In genomic region chr10:104210268-104210990, GRCm38 (mm10) we compare ENCODE assay signal across 20 mouse cellular contexts. TPM values are rescaled to one million over a fixed set of nuclear protein-coding genes. Genes with fewer than 3 reads are reported as not detected.
"Had no signal": no experiment of that assay in that cellular context is flagged by ENCODE, and none has a peak within 500 bp of the region (broad histone marks: within the 10 kb centered on the region; RNA-seq: fewer than 3 reads in every experiment).

No protein-coding gene starts in this region.

- H3K9me3 ChIP-seq: limb, embryonic 12.5 days; liver, embryonic 13.5 days; lung, embryonic 15.5 days; midbrain, embryonic 15.5 days; neural tube, embryonic 12.5 days had no signal

- H3K4me2 ChIP-seq: limb, embryonic 12.5 days; liver, embryonic 13.5 days; lung, embryonic 15.5 days; midbrain, embryonic 11.5 days; midbrain, embryonic 15.5 days; neural tube, embryonic 12.5 days had no signal

- H3K9ac ChIP-seq: limb, embryonic 12.5 days; liver, embryonic 13.5 days; liver, postnatal 0 days; lung, embryonic 15.5 days; midbrain, embryonic 15.5 days; neural tube, embryonic 12.5 days had no signal

- H3K4me1 ChIP-seq: limb, embryonic 12.5 days; liver, embryonic 13.5 days; lung, embryonic 15.5 days; megakaryocyte, embryonic 14.5 days; midbrain, embryonic 15.5 days; neural tube, embryonic 12.5 days had no signal

- H3K27ac ChIP-seq: limb, embryonic 12.5 days; liver, embryonic 13.5 days; lung, embryonic 15.5 days; macrophage; midbrain, embryonic 15.5 days; neural tube, embryonic 12.5 days; stomach, postnatal 0 days had no signal

- DNase-seq: kidney, postnatal 10 days; kidney, postnatal 4 days; liver; liver, embryonic 13.5 days; liver, postnatal 0 days; lung, postnatal 14 days; thymus, adult 18-20 months; thymus, postnatal 25 days had no signal

- ATAC-seq: liver, postnatal 0 days; midbrain, embryonic 15.5 days had no signal

- H3K36me3 ChIP-seq: limb, embryonic 12.5 days; liver, embryonic 13.5 days; lung, embryonic 15.5 days; midbrain, embryonic 15.5 days; neural tube, embryonic 12.5 days had no signal

- H3K27me3 ChIP-seq: limb, embryonic 12.5 days; liver, embryonic 13.5 days; lung, embryonic 15.5 days; megakaryocyte, embryonic 14.5 days; midbrain, embryonic 15.5 days; neural tube, embryonic 12.5 days had no signal

- H3K4me3 ChIP-seq: limb, embryonic 12.5 days; liver, embryonic 13.5 days; lung, embryonic 15.5 days; megakaryocyte, embryonic 14.5 days; midbrain, embryonic 15.5 days; neural tube, embryonic 12.5 days had no signal

RNA-seq across cellular contexts. Expression of gene Gm4340, which starts 16.6 kb away (rescaled TPM):
- total RNA-seq: left cerebral cortex, postnatal 36 days; monocyte, adult 5-6 weeks; neutrophil, adult 5-6 weeks had no signal
- polyA plus RNA-seq: limb, embryonic 12.5 days; liver, embryonic 13.5 days; liver, postnatal 0 days; lung, embryonic 15.5 days; macrophage; midbrain, embryonic 11.5 days; midbrain, embryonic 15.5 days; neural tube, embryonic 12.5 days; stomach, postnatal 0 days; urinary bladder, adult 2 months had no signal

RNA-seq across cellular contexts. Expression of gene Gm20765, which starts 25.1 kb away (rescaled TPM):
- total RNA-seq: left cerebral cortex, postnatal 36 days; monocyte, adult 5-6 weeks; neutrophil, adult 5-6 weeks had no signal
- polyA plus RNA-seq: limb, embryonic 12.5 days; liver, embryonic 13.5 days; liver, postnatal 0 days; lung, embryonic 15.5 days; macrophage; midbrain, embryonic 11.5 days; midbrain, embryonic 15.5 days; neural tube, embryonic 12.5 days; stomach, postnatal 0 days; urinary bladder, adult 2 months had no signal

RNA-seq across cellular contexts. Expression of gene Gm21312, which starts 33.6 kb away (rescaled TPM):
- total RNA-seq: left cerebral cortex, postnatal 36 days; monocyte, adult 5-6 weeks; neutrophil, adult 5-6 weeks had no signal
- polyA plus RNA-seq: limb, embryonic 12.5 days; liver, embryonic 13.5 days; liver, postnatal 0 days; lung, embryonic 15.5 days; macrophage; midbrain, embryonic 11.5 days; midbrain, embryonic 15.5 days; neural tube, embryonic 12.5 days; stomach, postnatal 0 days; urinary bladder, adult 2 months had no signal

RNA-seq across cellular contexts. Expression of gene Gm21304, which starts 42.1 kb away (rescaled TPM):
- total RNA-seq: left cerebral cortex, postnatal 36 days; monocyte, adult 5-6 weeks; neutrophil, adult 5-6 weeks had no signal
- polyA plus RNA-seq: limb, embryonic 12.5 days; liver, embryonic 13.5 days; liver, postnatal 0 days; lung, embryonic 15.5 days; macrophage; midbrain, embryonic 11.5 days; midbrain, embryonic 15.5 days; neural tube, embryonic 12.5 days; stomach, postnatal 0 days; urinary bladder, adult 2 months had no signal

RNA-seq across cellular contexts. Expression of gene Gm8764, which starts 50.6 kb away (rescaled TPM):
- total RNA-seq: left cerebral cortex, postnatal 36 days; monocyte, adult 5-6 weeks; neutrophil, adult 5-6 weeks had no signal
- polyA plus RNA-seq: limb, embryonic 12.5 days; liver, embryonic 13.5 days; liver, postnatal 0 days; lung, embryonic 15.5 days; macrophage; midbrain, embryonic 11.5 days; midbrain, embryonic 15.5 days; neural tube, embryonic 12.5 days; stomach, postnatal 0 days; urinary bladder, adult 2 months had no signal
